16 mouse cellular contexts compared by ENCODE assay signal in the genomic region with DNA sequence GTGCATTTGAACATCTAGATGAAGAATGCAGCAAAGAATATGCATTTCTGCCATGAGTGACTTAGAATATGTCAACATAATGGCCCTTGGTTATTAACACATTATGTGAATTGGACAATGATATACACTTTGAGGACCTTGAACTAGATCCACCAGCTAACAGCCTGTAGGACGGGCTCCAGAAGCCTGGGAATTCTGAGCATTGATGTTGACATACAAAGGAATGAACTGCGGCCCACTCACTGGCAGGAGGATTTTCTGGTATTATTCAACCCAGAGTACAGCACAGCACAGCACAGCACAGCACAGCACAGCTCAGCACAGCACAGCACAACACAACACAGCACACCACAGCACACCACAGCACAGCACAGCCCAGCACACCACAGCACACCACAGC.
"Had no signal": no experiment of that assay in that cellular context is flagged by ENCODE, and none has a peak within 500 bp of the region (broad histone marks: within the 10 kb centered on the region; RNA-seq: fewer than 3 reads in every experiment).

No protein-coding gene starts in this region.

- H3K9me3 ChIP-seq: kidney, embryonic 15.5 days; liver, embryonic 12.5 days; liver, embryonic 15.5 days; midbrain, embryonic 12.5 days; neural tube, embryonic 12.5 days; neural tube, embryonic 15.5 days; stomach, embryonic 15.5 days had no signal

- H3K36me3 ChIP-seq: kidney, embryonic 15.5 days; liver, embryonic 12.5 days; liver, embryonic 15.5 days; midbrain, embryonic 12.5 days; neural tube, embryonic 12.5 days; neural tube, embryonic 15.5 days had no signal

- H3K27me3 ChIP-seq: kidney, embryonic 15.5 days; midbrain, embryonic 12.5 days; neural tube, embryonic 12.5 days; neural tube, embryonic 15.5 days; stomach, embryonic 15.5 days had no signal

- DNase-seq: kidney, postnatal 10 days; lung, adult 2 months; lung, postnatal 14 days; lung, postnatal 4 days; right cerebral cortex, adult 18-20 months; right cerebral cortex, postnatal 14 days; spleen, adult 18-20 months; thymus, postnatal 36 days had no signal

- H3K4me1 ChIP-seq: liver, embryonic 15.5 days had no signal

- H3K4me2 ChIP-seq: kidney, embryonic 15.5 days; liver, embryonic 12.5 days; liver, embryonic 15.5 days; midbrain, embryonic 12.5 days; neural tube, embryonic 12.5 days; neural tube, embryonic 15.5 days; stomach, embryonic 15.5 days had no signal

- ATAC-seq: intestine, embryonic 16.5 days; liver, embryonic 12.5 days had no signal

- H3K9ac ChIP-seq: kidney, embryonic 15.5 days; liver, embryonic 12.5 days; liver, embryonic 15.5 days; midbrain, embryonic 12.5 days; neural tube, embryonic 12.5 days; neural tube, embryonic 15.5 days; stomach, embryonic 15.5 days had no signal

- H3K4me3 ChIP-seq: kidney, embryonic 15.5 days; liver, embryonic 12.5 days; liver, embryonic 15.5 days; midbrain, embryonic 12.5 days; neural tube, embryonic 12.5 days; neural tube, embryonic 15.5 days; stomach, embryonic 15.5 days had no signal

- H3K27ac ChIP-seq: kidney, embryonic 15.5 days; liver, embryonic 12.5 days; liver, embryonic 15.5 days; midbrain, embryonic 12.5 days; neural tube, embryonic 12.5 days; neural tube, embryonic 15.5 days; stomach, embryonic 15.5 days had no signal
